Mouse (Mus musculus): ENCODE measurements around the gene Styk1. TPM values are rescaled to one million over a fixed set of nuclear protein-coding genes. Genes with fewer than 3 reads are reported as not detected.

Gene Styk1
- total and polyA plus RNA-seq, 2 experiments from 2014 or later = 4.9 to 6.9 TPM

DNA sequence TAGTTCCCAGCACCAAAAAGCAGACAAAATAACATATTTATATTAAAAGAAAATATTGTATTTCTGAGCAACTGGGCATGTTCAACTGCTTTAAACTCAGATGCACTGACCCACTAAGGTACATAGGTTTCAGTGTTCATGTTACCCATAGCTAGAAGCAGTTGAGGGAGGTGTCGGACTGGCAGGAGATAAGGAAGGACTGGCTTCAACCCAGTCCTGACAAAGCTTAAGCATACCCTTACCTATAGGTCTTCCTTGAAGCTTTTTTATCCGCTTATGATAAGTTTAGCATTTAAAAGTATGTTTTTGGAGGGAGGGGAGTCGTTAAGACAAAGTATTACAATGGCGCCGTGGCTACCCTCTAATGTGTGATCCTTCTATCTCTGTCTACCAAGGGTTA lies 17.4 kb upstream of the Styk1 start:
- Histone ChIP-seq H3K27ac (ENCODE audit: low read depth, low read length) (no peak overlapping the region), H3K9ac (replicated peaks; ENCODE audit: low read length, poor library complexity, severe bottlenecking) (no peak overlapping the region), H3K4me1 (ENCODE audit: insufficient read depth, low read length) (no peaks in the 10 kb centered on the region), H3K4me3 (ENCODE audit: low read depth, low read length) (no peak overlapping the region), H3K27me3 (ENCODE audit: insufficient read depth, low read length) (no peaks in the 10 kb centered on the region), H3K36me3 (ENCODE audit: insufficient read depth, low read length) (peaks cover 30% of the 10 kb centered on the region), H3K9me3 (ENCODE audit: low read length) (no peaks in the 10 kb centered on the region), H3K4me2 (ENCODE audit: low read depth, low read length, poor library complexity, severe bottlenecking) (no peak overlapping the region)
- 97% methylated on average over 5 of the region's 5 CpGs for WGBS
- TF ChIP-seq CTCF (IDR thresholded peaks at IDR 0.05) = no peak
- ATAC-seq (ENCODE audit: low FRiP score) (no peak), DNase-seq (ENCODE audit: low spot score) (no peak)

GRCm38 (mm10) chr6:131369866-131370616 lies 16.6 kb upstream of the Styk1 start:
- 85% methylated on average over 8 of the region's 8 CpGs for WGBS
- TF ChIP-seq CTCF (IDR thresholded peaks at IDR 0.05) = no peak
- no peaks in the 10 kb centered on the region for H3K4me1 ChIP-seq (ENCODE audit: insufficient read depth, low read length)
- H3K9ac ChIP-seq (replicated peaks; ENCODE audit: low read length, poor library complexity, severe bottlenecking) = no peak overlapping the region
- H3K9me3 ChIP-seq (ENCODE audit: low read length) = no peaks in the 10 kb centered on the region
- ATAC-seq (ENCODE audit: low FRiP score) = no peak
- H3K27ac ChIP-seq (ENCODE audit: low read depth, low read length) = no peak overlapping the region
- no peak for DNase-seq (ENCODE audit: low spot score)
- H3K27me3 ChIP-seq (ENCODE audit: insufficient read depth, low read length) = no peaks in the 10 kb centered on the region
- no peak overlapping the region for H3K4me3 ChIP-seq (ENCODE audit: low read depth, low read length)
- H3K4me2 ChIP-seq (ENCODE audit: low read depth, low read length, poor library complexity, severe bottlenecking) = no peak overlapping the region
- H3K36me3 ChIP-seq (ENCODE audit: insufficient read depth, low read length) = peaks cover 30% of the 10 kb centered on the region

GRCm38 (mm10) chr6:131367101-131367500 lies 13.7 kb upstream of the Styk1 start:
- 43% methylated on average over 4 of the region's 4 CpGs for WGBS
- ATAC-seq (ENCODE audit: low FRiP score) (peak; percentile 71; the same call in 1 of the 2 replicates), DNase-seq (ENCODE audit: low spot score) (peak; percentile 61)
- Histone ChIP-seq H3K9me3 (ENCODE audit: low read length) (no peaks in the 10 kb centered on the region), H3K27me3 (ENCODE audit: insufficient read depth, low read length) (no peaks in the 10 kb centered on the region), H3K4me3 (ENCODE audit: low read depth, low read length) (no peak overlapping the region), H3K4me1 (ENCODE audit: insufficient read depth, low read length) (no peaks in the 10 kb centered on the region), H3K4me2 (ENCODE audit: low read depth, low read length, poor library complexity, severe bottlenecking) (no peak overlapping the region), H3K36me3 (ENCODE audit: insufficient read depth, low read length) (peaks cover 25% of the 10 kb centered on the region), H3K9ac (replicated peaks; ENCODE audit: low read length, poor library complexity, severe bottlenecking) (no peak overlapping the region), H3K27ac (ENCODE audit: low read depth, low read length) (no peak overlapping the region)
- peak; percentile 72 for TF ChIP-seq CTCF (IDR thresholded peaks at IDR 0.05)

- Histone ChIP-seq H3K27ac (ENCODE audit: low read depth, low read length) (no peak overlapping the region), H3K4me2 (ENCODE audit: low read depth, low read length, poor library complexity, severe bottlenecking) (no peak overlapping the region), H3K4me1 (ENCODE audit: insufficient read depth, low read length) (no peaks in the 10 kb centered on the region), H3K27me3 (ENCODE audit: insufficient read depth, low read length) (no peaks in the 10 kb centered on the region), H3K4me3 (ENCODE audit: low read depth, low read length) (no peak overlapping the region), H3K9ac (replicated peaks; ENCODE audit: low read length, poor library complexity, severe bottlenecking) (no peak overlapping the region), H3K9me3 (ENCODE audit: low read length) (no peaks in the 10 kb centered on the region), H3K36me3 (ENCODE audit: insufficient read depth, low read length) (peaks cover 25% of the 10 kb centered on the region)
- DNase-seq (ENCODE audit: low spot score) (no peak), ATAC-seq (ENCODE audit: low FRiP score) (no peak)
- 98% methylated on average over 2 of the region's 2 CpGs for WGBS
- TF ChIP-seq CTCF (IDR thresholded peaks at IDR 0.05) = no peak
Measured at GRCm38 (mm10) chr6:131364353-131364752, 11.0 kb upstream of the Styk1 start.

GRCm38 (mm10) chr6:131362987-131363765 lies 9.8 kb upstream of the Styk1 start:
- H3K36me3 ChIP-seq (ENCODE audit: insufficient read depth, low read length) = peaks cover 21% of the 10 kb centered on the region
- 87% methylated on average over 7 of the region's 7 CpGs for WGBS

DNA sequence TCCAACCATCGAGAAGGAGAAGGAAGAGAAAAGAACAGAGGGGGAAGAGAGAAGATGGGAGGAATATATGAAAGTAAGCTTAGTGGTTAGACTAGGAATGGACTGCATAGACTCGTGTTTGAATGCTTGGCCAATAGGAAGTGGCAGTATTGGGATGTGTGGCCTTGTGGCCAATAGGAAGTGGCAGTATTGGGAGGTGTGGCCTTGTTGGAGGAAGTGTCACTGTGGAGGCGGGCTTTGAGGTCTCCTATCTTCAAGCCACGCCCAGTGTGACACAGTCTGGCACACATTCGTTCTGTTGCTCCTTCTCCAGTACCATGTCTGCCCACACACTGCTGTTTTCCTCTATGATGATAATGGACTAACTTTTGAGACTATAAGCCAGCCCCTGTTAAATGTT lies 7.3 kb upstream of the Styk1 start:
- Histone ChIP-seq H3K4me3 (ENCODE audit: low read depth, low read length) (no peak overlapping the region), H3K27me3 (ENCODE audit: insufficient read depth, low read length) (no peaks in the 10 kb centered on the region), H3K36me3 (ENCODE audit: insufficient read depth, low read length) (peaks cover 7% of the 10 kb centered on the region; the same call in 1 of the 2 replicates), H3K4me2 (ENCODE audit: low read depth, low read length, poor library complexity, severe bottlenecking) (no peak overlapping the region), H3K27ac (ENCODE audit: low read depth, low read length) (no peak overlapping the region), H3K9ac (replicated peaks; ENCODE audit: low read length, poor library complexity, severe bottlenecking) (no peak overlapping the region), H3K4me1 (ENCODE audit: insufficient read depth, low read length) (no peaks in the 10 kb centered on the region), H3K9me3 (ENCODE audit: low read length) (no peaks in the 10 kb centered on the region)
- WGBS = 82% methylated on average over 5 of the region's 5 CpGs
- DNase-seq (ENCODE audit: low spot score) (no peak), ATAC-seq (ENCODE audit: low FRiP score) (0 out of 2 replicates have a peak, but pooled peaks have one; percentile 41)
- no peak for TF ChIP-seq CTCF (IDR thresholded peaks at IDR 0.05)

More at GRCm38 (mm10) chr6:131362987-131363765, 9.8 kb upstream of the Styk1 start:
- Histone ChIP-seq H3K27ac (ENCODE audit: low read depth, low read length) (no peak overlapping the region), H3K4me1 (ENCODE audit: insufficient read depth, low read length) (no peaks in the 10 kb centered on the region), H3K4me3 (ENCODE audit: low read depth, low read length) (no peak overlapping the region), H3K9ac (replicated peaks; ENCODE audit: low read length, poor library complexity, severe bottlenecking) (no peak overlapping the region), H3K4me2 (ENCODE audit: low read depth, low read length, poor library complexity, severe bottlenecking) (no peak overlapping the region), H3K27me3 (ENCODE audit: insufficient read depth, low read length) (no peaks in the 10 kb centered on the region), H3K9me3 (ENCODE audit: low read length) (no peaks in the 10 kb centered on the region)
- TF ChIP-seq CTCF (IDR thresholded peaks at IDR 0.05) = no peak
- DNase-seq (ENCODE audit: low spot score) (no peak), ATAC-seq (ENCODE audit: low FRiP score) (no peak)

All from midbrain, postnatal 0 days (tissue).